Comparison of ENCODE assay signal across 12 mouse cellular contexts in genomic region chr7:112851281-112851744, GRCm38 (mm10).
DNase-seq lines count a peak whose midpoint lies in the region; ATAC-seq and TF ChIP-seq lines count a peak whose summit lies in the region.
"Had no signal": no experiment of that assay in that cellular context is flagged by ENCODE, and none has a peak within 500 bp of the region (broad histone marks: within the 10 kb centered on the region; RNA-seq: fewer than 3 reads in every experiment).

No protein-coding gene starts in this region.

- H3K9ac ChIP-seq in forebrain, postnatal 0 days = no peak overlapping the region
- H3K9ac ChIP-seq: liver, postnatal 0 days had no signal

- ATAC-seq in forebrain, postnatal 0 days = no peak
- ATAC-seq: liver, postnatal 0 days had no signal

- no peak for TF ChIP-seq CTCF in forebrain, postnatal 0 days (IDR thresholded peaks at IDR 0.05; ENCODE audit: low read depth)

- no peak overlapping the region for H3K4me2 ChIP-seq in forebrain, postnatal 0 days (ENCODE audit: low read depth)

- H3K36me3 ChIP-seq in heart, embryonic 10.5 days = peaks cover 22% of the 10 kb centered on the region
- no peaks in the 10 kb centered on the region for H3K36me3 ChIP-seq in forebrain, postnatal 0 days (ENCODE audit: insufficient read depth)

- no peaks in the 10 kb centered on the region for H3K27me3 ChIP-seq in heart, embryonic 10.5 days (ENCODE audit: insufficient read depth, poor library complexity, severe bottlenecking)
- no peaks in the 10 kb centered on the region for H3K27me3 ChIP-seq in forebrain, postnatal 0 days (ENCODE audit: insufficient read depth, low read length)

- H3K9me3 ChIP-seq in heart, embryonic 10.5 days = no peaks in the 10 kb centered on the region
- H3K9me3 ChIP-seq in forebrain, postnatal 0 days (ENCODE audit: low read length) = no peaks in the 10 kb centered on the region

- WGBS in heart, embryonic 10.5 days = 31% methylated on average over 8 of the region's 8 CpGs
- 17% methylated on average over 8 of the region's 8 CpGs for WGBS in forebrain, postnatal 0 days

- intact Hi-C loops in heart, postnatal 10 days (cut with DNase I) = no loop called here

- H3K4me3 ChIP-seq in heart, embryonic 10.5 days = no peak overlapping the region
- H3K4me3 ChIP-seq in forebrain, postnatal 0 days (ENCODE audit: low read depth, low read length) = no peak overlapping the region
- H3K4me3 ChIP-seq: left cerebral cortex, adult 2 months had no signal

- H3K27ac ChIP-seq in heart, embryonic 10.5 days = peak overlapping the region; percentile 49
- peak overlapping the region; percentile 41 for H3K27ac ChIP-seq in forebrain, postnatal 0 days (ENCODE audit: low read depth, low read length)
- H3K27ac ChIP-seq: left cerebral cortex, adult 2 months had no signal

- peaks cover 72% of the 10 kb centered on the region for H3K4me1 ChIP-seq in heart, embryonic 10.5 days
- peaks cover 16% of the 10 kb centered on the region; the same call in 1 of the 2 replicates for H3K4me1 ChIP-seq in forebrain, postnatal 0 days (ENCODE audit: insufficient read depth)

- DNase-seq in heart, embryonic 10.5 days (ENCODE audit: low spot score) = no peak
- DNase-seq in heart, adult 11 months = no peak
- peak; percentile 74 for DNase-seq in embryo, embryonic 10 days (ENCODE audit: low spot score)
- DNase-seq in forebrain, postnatal 0 days = no peak
- peak; percentile 33 for DNase-seq in neural tube, embryonic 10.5 days (ENCODE audit: extremely low spot score, low spot score)
- no peak for DNase-seq in c-Kit-positive CD71-positive TER-119-positive erythroid progenitor cells, embryonic 14.5 days (ENCODE audit: low spot score)
- no peak for DNase-seq in heart, postnatal 10 days
- no peak for DNase-seq in thymus, postnatal 4 days
- DNase-seq: adrenal gland, postnatal 36 days; cerebellum, adult 9-10 months; liver, postnatal 0 days had no signal

Comparison
In these comparisons a context has a peak if more than half of its experiments do, and no peak if none do; other contexts are left out.
1. DNase-seq: peak in embryo, embryonic 10 days (single experiment) and neural tube, embryonic 10.5 days (single experiment); none in heart, embryonic 10.5 days (single experiment), heart, adult 11 months (single experiment), forebrain, postnatal 0 days (single experiment), c-Kit-positive CD71-positive TER-119-positive erythroid progenitor cells, embryonic 14.5 days (single experiment), heart, postnatal 10 days (0 of 2) and thymus, postnatal 4 days (single experiment).